Mouse (Mus musculus) macrophage (primary cell): ENCODE data around the gene Adamts16. TPM values are rescaled to one million over a fixed set of nuclear protein-coding genes. Genes with fewer than 3 reads are reported as not detected.

Experiments
- H3K27ac ChIP-seq: fragments of 350-480 bp; formaldehyde crosslinking; 2 replicates; pipeline ENCODE4 v1.9.0; 2021
- H3K36me3 ChIP-seq: fragments of 350-480 bp; formaldehyde crosslinking; 2 replicates; pipeline ENCODE4 v1.9.0; 2021; ENCODE audit errors: inconsistent target
- H3K4me3 ChIP-seq: fragments of 350-480 bp; formaldehyde crosslinking; 2 replicates; pipeline ENCODE4 v1.9.0; 2021; ENCODE audit errors: inconsistent target
- H3K79me2 ChIP-seq: fragments of 350-480 bp; formaldehyde crosslinking; 2 replicates; pipeline ENCODE4 v1.9.0; 2021; ENCODE audit errors: inconsistent target
- WGBS: methylation state at CpG from one replicate; pipeline ENCODE4 v1.1.7; 2026; ENCODE audit warnings: inconsistent platforms; ENCODE audit not compliant: missing documents; 5-methylcytosine and 5-hydroxymethylcytosine counted together
- polyA plus RNA-seq: library from polyadenylated mRNA; stranded (reverse); fragments of 250-400 nt; gene quantifications from 3 replicates; pipeline ENCODE4 v1.2.4, GENCODE M21; 2018; ENCODE audit warnings: inconsistent platforms

Adamts16 gene
- polyA plus RNA-seq, 1 experiment from 2014 or later, result not detected

GRCm38 (mm10) chr13:70862162-70862908, 20.7 kb upstream of the Adamts16 start:
- Histone ChIP-seq H3K36me3 (no peaks in the 10 kb centered on the region), H3K27ac (no peak overlapping the region), H3K79me2 (no peaks in the 10 kb centered on the region), H3K4me3 (no peak overlapping the region)
- 60% methylated on average over 5 of the region's 8 CpGs for WGBS

- Histone ChIP-seq H3K79me2 (no peaks in the 10 kb centered on the region), H3K27ac (no peak overlapping the region), H3K36me3 (no peaks in the 10 kb centered on the region), H3K4me3 (no peak overlapping the region)
Measured at GRCm38 (mm10) chr13:70853601-70854000, 12.0 kb upstream of the Adamts16 start.

- WGBS, result 50% methylated on average over 2 of the region's 2 CpGs
- H3K36me3 ChIP-seq, result no peaks in the 10 kb centered on the region
- no peak overlapping the region for H3K4me3 ChIP-seq
- H3K27ac ChIP-seq, result no peak overlapping the region
- H3K79me2 ChIP-seq, result no peaks in the 10 kb centered on the region
Measured at GRCm38 (mm10) chr13:70846933-70847332, 5.3 kb upstream of the Adamts16 start.

- H3K36me3 ChIP-seq, result no peaks in the 10 kb centered on the region
- no peak overlapping the region for H3K27ac ChIP-seq
- no peaks in the 10 kb centered on the region for H3K79me2 ChIP-seq
- WGBS, result 83% methylated on average over 7 of the region's 7 CpGs
- no peak overlapping the region for H3K4me3 ChIP-seq
Measured at GRCm38 (mm10) chr13:70845526-70845925, 3.9 kb upstream of the Adamts16 start.

GRCm38 (mm10) chr13:70842126-70842525, 515 bp upstream of the Adamts16 start:
- H3K4me3 ChIP-seq, result no peak overlapping the region
- no peak overlapping the region for H3K27ac ChIP-seq
- 49% methylated on average over 4 of the region's 4 CpGs for WGBS
- no peaks in the 10 kb centered on the region for H3K79me2 ChIP-seq
- no peaks in the 10 kb centered on the region for H3K36me3 ChIP-seq

- 13% methylated on average over 6 of the region's 6 CpGs for WGBS
- H3K4me3 ChIP-seq, result no peak overlapping the region
- no peaks in the 10 kb centered on the region for H3K36me3 ChIP-seq
- H3K79me2 ChIP-seq, result no peaks in the 10 kb centered on the region
- H3K27ac ChIP-seq, result no peak overlapping the region
Measured at GRCm38 (mm10) chr13:70840161-70840560, 1.4 kb downstream of the Adamts16 start.

GRCm38 (mm10) chr13:70837571-70837970, 4.0 kb downstream of the Adamts16 start:
- Histone ChIP-seq H3K4me3 (no peak overlapping the region), H3K36me3 (no peaks in the 10 kb centered on the region), H3K27ac (no peak overlapping the region), H3K79me2 (no peaks in the 10 kb centered on the region)
- 66% methylated on average over 5 of the region's 5 CpGs for WGBS

- no peaks in the 10 kb centered on the region for H3K79me2 ChIP-seq
- no peak overlapping the region for H3K27ac ChIP-seq
- H3K36me3 ChIP-seq, result no peaks in the 10 kb centered on the region
- no peak overlapping the region for H3K4me3 ChIP-seq
- WGBS, result 70% methylated on average over 7 of the region's 7 CpGs
Measured at GRCm38 (mm10) chr13:70836246-70836645, 5.4 kb downstream of the Adamts16 start.

GRCm38 (mm10) chr13:70832593-70833138, 8.9 kb downstream of the Adamts16 start:
- WGBS, result 74% methylated on average over 6 of the region's 6 CpGs
- no peaks in the 10 kb centered on the region for H3K36me3 ChIP-seq
- no peak overlapping the region for H3K4me3 ChIP-seq
- no peaks in the 10 kb centered on the region for H3K79me2 ChIP-seq
- H3K27ac ChIP-seq, result no peak overlapping the region

- no peak overlapping the region for H3K27ac ChIP-seq
- H3K4me3 ChIP-seq, result no peak overlapping the region
- no peaks in the 10 kb centered on the region for H3K36me3 ChIP-seq
- WGBS, result 86% methylated on average over 4 of the region's 4 CpGs
- no peaks in the 10 kb centered on the region for H3K79me2 ChIP-seq
Measured at GRCm38 (mm10) chr13:70831041-70831440, 10.6 kb downstream of the Adamts16 start.

- H3K79me2 ChIP-seq, result no peaks in the 10 kb centered on the region
- no peak overlapping the region for H3K27ac ChIP-seq
- no peaks in the 10 kb centered on the region for H3K36me3 ChIP-seq
- 84% methylated on average over 4 of the region's 4 CpGs for WGBS
- no peak overlapping the region for H3K4me3 ChIP-seq
Measured at GRCm38 (mm10) chr13:70827507-70827906, 14.1 kb downstream of the Adamts16 start.

GRCm38 (mm10) chr13:70825265-70825664, 16.3 kb downstream of the Adamts16 start:
- Histone ChIP-seq H3K4me3 (no peak overlapping the region), H3K27ac (no peak overlapping the region), H3K79me2 (no peaks in the 10 kb centered on the region), H3K36me3 (no peaks in the 10 kb centered on the region)
- WGBS, result 94% methylated on average over 5 of the region's 5 CpGs

GRCm38 (mm10) chr13:70823757-70824156, 17.9 kb downstream of the Adamts16 start:
- WGBS, result 35% methylated on average over 8 of the region's 8 CpGs
- H3K4me3 ChIP-seq, result no peak overlapping the region
- H3K27ac ChIP-seq, result no peak overlapping the region
- no peaks in the 10 kb centered on the region for H3K36me3 ChIP-seq
- no peaks in the 10 kb centered on the region for H3K79me2 ChIP-seq

GRCm38 (mm10) chr13:70818982-70819381, 22.6 kb downstream of the Adamts16 start:
- Histone ChIP-seq H3K27ac (no peak overlapping the region), H3K36me3 (no peaks in the 10 kb centered on the region), H3K79me2 (no peaks in the 10 kb centered on the region), H3K4me3 (no peak overlapping the region)
- 81% methylated on average over 5 of the region's 5 CpGs for WGBS

GRCm38 (mm10) chr13:70814423-70814822, 27.2 kb downstream of the Adamts16 start:
- H3K4me3 ChIP-seq, result no peak overlapping the region
- no peaks in the 10 kb centered on the region for H3K79me2 ChIP-seq
- H3K27ac ChIP-seq, result no peak overlapping the region
- H3K36me3 ChIP-seq, result no peaks in the 10 kb centered on the region
- 31% methylated on average over 3 of the region's 3 CpGs for WGBS

GRCm38 (mm10) chr13:70805506-70805905, 36.1 kb downstream of the Adamts16 start:
- H3K4me3 ChIP-seq, result no peak overlapping the region
- H3K27ac ChIP-seq, result no peak overlapping the region
- no peaks in the 10 kb centered on the region for H3K79me2 ChIP-seq
- 88% methylated on average over 3 of the region's 3 CpGs for WGBS
- no peaks in the 10 kb centered on the region for H3K36me3 ChIP-seq
